Mouse (Mus musculus): Measurements from ENCODE around the gene Gm10160.

Gene Gm10160

DNA sequence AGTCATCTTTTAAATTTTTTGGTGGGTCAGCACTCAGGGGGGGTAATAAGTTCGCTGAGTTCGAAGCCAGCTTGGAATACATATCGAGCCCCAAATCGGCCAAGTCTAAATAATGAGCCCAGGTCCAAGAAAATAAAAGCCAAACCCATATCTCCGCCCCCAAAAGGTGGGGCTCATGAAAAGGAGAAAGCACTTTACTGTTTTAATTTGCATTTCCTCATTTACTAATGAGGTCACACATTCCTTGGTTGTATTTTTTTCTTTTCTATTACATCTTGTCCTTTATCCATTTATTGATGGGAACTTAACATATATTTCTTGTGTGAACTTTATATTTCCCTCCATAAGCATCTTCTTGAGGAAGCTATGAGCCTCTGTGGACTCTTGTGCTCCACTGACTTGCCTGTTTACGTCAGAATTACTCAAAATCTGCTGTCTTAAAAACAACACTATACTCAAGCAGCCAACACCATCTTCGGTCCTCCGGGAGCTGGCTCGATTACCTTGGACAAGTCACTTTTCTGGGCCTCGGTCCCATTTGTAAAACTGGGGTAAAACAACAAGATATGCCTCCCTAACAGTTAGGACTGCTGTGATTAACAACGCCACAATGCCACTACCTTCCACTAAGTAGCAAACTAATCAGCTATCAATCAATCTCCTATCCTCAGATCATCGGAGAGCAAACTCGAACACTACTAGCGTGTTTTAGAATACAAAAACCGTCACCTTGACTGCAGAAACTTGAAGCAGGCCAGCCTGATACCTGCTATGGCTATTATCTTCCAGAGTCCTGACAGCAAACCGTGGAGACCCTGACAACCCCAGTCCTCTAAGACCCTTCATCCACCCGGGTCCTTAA is 27.6 kb downstream of the Gm10160 start:
- no peak for DNase-seq (ENCODE audit: low spot score in 2 of 2)

- no peak for DNase-seq (ENCODE audit: low spot score in 2 of 2)
Observed at GRCm38 (mm10) chr7:81825381-81825780, 30.2 kb downstream of the Gm10160 start.

DNA sequence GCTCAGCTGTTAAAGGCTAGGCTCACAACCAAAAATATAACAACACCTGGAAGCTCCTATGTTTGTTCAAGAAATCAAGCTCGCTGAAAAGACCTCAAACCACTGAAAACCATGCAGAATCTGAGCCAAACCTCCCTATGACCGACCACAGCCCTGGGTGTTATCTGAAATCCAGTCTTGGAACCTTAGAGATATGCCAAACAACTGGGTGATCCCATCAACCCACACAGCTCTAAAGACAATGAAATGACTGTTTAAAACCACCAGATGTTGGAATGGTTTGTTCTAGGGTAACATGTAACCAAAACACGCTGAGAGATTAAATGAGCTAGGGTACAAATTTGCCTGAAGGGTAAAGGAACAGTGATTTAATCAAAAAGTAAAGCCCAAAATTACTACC is 30.7 kb downstream of the Gm10160 start:
- DNase-seq (ENCODE audit: low spot score in 2 of 2): no peak

DNA sequence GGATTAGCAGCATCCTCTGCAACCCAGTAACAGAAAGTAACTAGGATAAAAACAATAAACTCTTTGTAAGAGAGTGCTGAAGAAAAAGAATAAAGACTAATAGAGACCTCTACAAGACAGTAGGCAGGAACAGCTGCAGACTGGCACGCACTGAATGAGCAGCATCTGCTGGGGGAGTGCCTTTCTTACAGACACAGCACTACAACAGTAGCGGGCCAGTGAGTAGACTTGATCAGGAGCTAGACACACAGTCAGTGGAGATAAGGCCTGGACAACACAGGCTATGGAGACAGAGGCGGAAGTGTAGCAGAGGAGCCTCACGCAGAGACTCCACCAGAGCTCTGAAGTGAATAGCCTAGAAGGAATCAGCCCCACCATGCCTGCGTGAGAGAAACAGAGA is 49.5 kb downstream of the Gm10160 start:
- DNase-seq (ENCODE audit: low spot score in 2 of 2): no peak

Measured in thymus, postnatal 10 days (tissue).